Mouse (Mus musculus) spleen, adult 2 months (tissue): Measurements from ENCODE around the gene Col27a1. TPM values are rescaled to one million over a fixed set of nuclear protein-coding genes. Genes with fewer than 3 reads are reported as not detected.

Source experiments
- DNase-seq, 2 experiments: peaks; one replicate each; pipeline versions ENCODE4 v3.0.0 to v3.0.0-alpha.2; 2012 to 2021; ENCODE audit warnings: low spot score in 2 of 2, low read depth in 1 of 2
- H3K27ac ChIP-seq: fragments of 200-500 bp; 2 replicates; pipeline ENCODE4 v1.5.1; 2012; ENCODE audit warnings: low read length, inconsistent platforms; ENCODE audit not compliant: insufficient read depth
- H3K27me3 ChIP-seq: fragments of 200-500 bp; 2 replicates; pipeline ENCODE4 v1.6.1; 2012; ENCODE audit warnings: mild to moderate bottlenecking, moderate library complexity, low read length, inconsistent platforms; ENCODE audit not compliant: control insufficient read depth, insufficient read depth
- H3K36me3 ChIP-seq: fragments of 200-500 bp; 2 replicates; pipeline ENCODE4 v1.6.1; 2012; ENCODE audit warnings: mild to moderate bottlenecking, low read length, inconsistent platforms; ENCODE audit not compliant: control insufficient read depth, insufficient read depth
- H3K4me1 ChIP-seq: fragments of 200-500 bp; 2 replicates; pipeline ENCODE4 v1.6.1; 2011; ENCODE audit warnings: inconsistent platforms; ENCODE audit not compliant: control insufficient read depth, insufficient read depth, insufficient read length
- H3K4me3 ChIP-seq: fragments of 200-500 bp; 2 replicates; pipeline ENCODE4 v1.5.1; 2011; ENCODE audit warnings: mild to moderate bottlenecking, inconsistent platforms; ENCODE audit not compliant: insufficient read depth, insufficient read length; ENCODE audit errors: extremely low read depth
- CTCF ChIP-seq: fragments of 200-500 bp; IDR thresholded peaks from 2 replicates; pipeline ENCODE4 v1.5.1; 2011; ENCODE audit warnings: mild to moderate bottlenecking, inconsistent platforms; ENCODE audit not compliant: insufficient read depth, insufficient read length, insufficient replicate concordance; ENCODE audit errors: extremely low read depth
- POLR2A ChIP-seq: fragments of 200-500 bp; IDR thresholded peaks from 2 replicates; pipeline ENCODE4 v1.6.1; 2011; ENCODE audit warnings: low read depth, low read length, inconsistent platforms
- WGBS: fragments of 180-500 bp; shearing (Covaris S2); methylation state at CpG from one replicate; pipeline ENCODE4 v1.1.7; 2018; 5-methylcytosine and 5-hydroxymethylcytosine counted together
- polyA plus RNA-seq: library from polyadenylated mRNA; depleted of rRNA; stranded (reverse); fragments of >200 nt; gene quantifications from 2 replicates; pipeline ENCODE4 v1.2.3, GENCODE M21; 2012

Gene Col27a1
- polyA plus RNA-seq, 1 experiment, result 9.1 TPM

GRCm38 (mm10) chr4:63296876-63297275 is 83.1 kb downstream of the Col27a1 start:
- DNase-seq, result no peak
- no peak for TF ChIP-seq POLR2A
- TF ChIP-seq CTCF, result no peak
- Histone ChIP-seq H3K36me3 (no peaks in the 10 kb centered on the region), H3K27me3 (no peaks in the 10 kb centered on the region), H3K27ac (no peak overlapping the region), H3K4me3 (no peak overlapping the region), H3K4me1 (no peaks in the 10 kb centered on the region)
- 89% methylated on average over 8 of the region's 8 CpGs for WGBS

GRCm38 (mm10) chr4:63298191-63298590 is 84.4 kb downstream of the Col27a1 start:
- TF ChIP-seq POLR2A, result no peak
- no peak for TF ChIP-seq CTCF
- no peak for DNase-seq
- no peaks in the 10 kb centered on the region for H3K36me3 ChIP-seq
- H3K4me3 ChIP-seq, result no peak overlapping the region
- no peak overlapping the region for H3K27ac ChIP-seq
- WGBS, result 94% methylated on average over 8 of the region's 8 CpGs
- H3K4me1 ChIP-seq, result no peaks in the 10 kb centered on the region
- H3K27me3 ChIP-seq, result no peaks in the 10 kb centered on the region

GRCm38 (mm10) chr4:63302641-63303040 is 88.8 kb downstream of the Col27a1 start:
- Histone ChIP-seq H3K36me3 (no peaks in the 10 kb centered on the region), H3K27me3 (no peaks in the 10 kb centered on the region), H3K27ac (no peak overlapping the region), H3K4me1 (no peaks in the 10 kb centered on the region), H3K4me3 (no peak overlapping the region)
- TF ChIP-seq POLR2A (no peak), CTCF (no peak)
- no peak for DNase-seq
- WGBS, result 36% methylated on average over 4 of the region's 4 CpGs

GRCm38 (mm10) chr4:63307175-63308062 is 93.6 kb downstream of the Col27a1 start:
- no peaks in the 10 kb centered on the region for H3K27me3 ChIP-seq
- WGBS, result 38% methylated on average over 21 of the region's 21 CpGs
- TF ChIP-seq POLR2A, result no peak
- TF ChIP-seq CTCF, result peak; percentile 84

GRCm38 (mm10) chr4:63308316-63308715 is 94.5 kb downstream of the Col27a1 start:
- no peak overlapping the region for H3K4me3 ChIP-seq
- 90% methylated on average over 3 of the region's 3 CpGs for WGBS
- no peaks in the 10 kb centered on the region for H3K27me3 ChIP-seq
- H3K27ac ChIP-seq, result no peak overlapping the region
- H3K36me3 ChIP-seq, result no peaks in the 10 kb centered on the region
- H3K4me1 ChIP-seq, result no peaks in the 10 kb centered on the region
- TF ChIP-seq CTCF, result no peak
- no peak for TF ChIP-seq POLR2A
- no peak for DNase-seq

More at GRCm38 (mm10) chr4:63307175-63308062, 93.6 kb downstream of the Col27a1 start:
- peak; percentile 28 to 74 for DNase-seq
- Histone ChIP-seq H3K27ac (no peak overlapping the region), H3K4me3 (no peak overlapping the region), H3K36me3 (no peaks in the 10 kb centered on the region), H3K4me1 (no peaks in the 10 kb centered on the region)

- Histone ChIP-seq H3K4me3 (no peak overlapping the region), H3K27ac (no peak overlapping the region), H3K36me3 (no peaks in the 10 kb centered on the region), H3K27me3 (no peaks in the 10 kb centered on the region), H3K4me1 (no peaks in the 10 kb centered on the region)
- DNase-seq, result no peak
- 69% methylated on average over 10 of the region's 10 CpGs for WGBS
- TF ChIP-seq POLR2A (no peak), CTCF (no peak)
Measured at GRCm38 (mm10) chr4:63310247-63310855, 96.5 kb downstream of the Col27a1 start.

GRCm38 (mm10) chr4:63311426-63311825 is 97.6 kb downstream of the Col27a1 start:
- no peaks in the 10 kb centered on the region for H3K27me3 ChIP-seq
- TF ChIP-seq POLR2A (no peak), CTCF (no peak)
- no peaks in the 10 kb centered on the region for H3K36me3 ChIP-seq
- H3K4me3 ChIP-seq, result no peak overlapping the region
- 73% methylated on average over 7 of the region's 7 CpGs for WGBS
- no peaks in the 10 kb centered on the region for H3K4me1 ChIP-seq
- no peak overlapping the region for H3K27ac ChIP-seq
- DNase-seq, result no peak
